Mouse (Mus musculus) midbrain, embryonic 11.5 days (tissue): ENCODE measurements around the gene Prkg1. TPM values are rescaled to one million over a fixed set of nuclear protein-coding genes. Genes with fewer than 3 reads are reported as not detected.
A peak's percentile ranks its signal among the peaks of the same experiment; 100 is the strongest.

Source experiments
- ATAC-seq: fragments of 200-750 bp; cut with Nextera tagmentation; 2 replicates; pipeline ENCODE4 v1.8.0; 2017; ENCODE audit warnings: moderate TSS enrichment, moderate library complexity; ENCODE audit not compliant: low FRiP score
- DNase-seq: peaks from one replicate; pipeline ENCODE4 v3.0.0; 2015; ENCODE audit warnings: low spot score; ENCODE audit errors: missing footprints
- H3K27ac ChIP-seq: fragments of 300-500 bp; sonication (generic); 2 replicates; pipeline ENCODE4 v1.5.1; 2014; ENCODE audit warnings: low read depth, low read length
- H3K27me3 ChIP-seq: fragments of 300-500 bp; sonication (generic); 2 replicates; pipeline ENCODE4 v1.6.1; 2014; ENCODE audit warnings: mild to moderate bottlenecking, low read length, moderate library complexity, mixed read lengths; ENCODE audit not compliant: control insufficient read depth, insufficient read depth
- H3K36me3 ChIP-seq: fragments of 300-500 bp; sonication (generic); 2 replicates; pipeline ENCODE4 v1.6.1; 2014; ENCODE audit warnings: mild to moderate bottlenecking, low read length, moderate library complexity, mixed read lengths; ENCODE audit not compliant: control insufficient read depth, insufficient read depth
- H3K4me1 ChIP-seq: fragments of 300-500 bp; sonication (generic); 2 replicates; pipeline ENCODE4 v1.6.1; 2014; ENCODE audit warnings: low read length; ENCODE audit not compliant: control insufficient read depth, insufficient read depth
- H3K4me2 ChIP-seq: fragments of 300-500 bp; sonication (generic); 2 replicates; pipeline ENCODE4 v1.6.1; 2014; ENCODE audit warnings: mild to moderate bottlenecking, moderate library complexity
- H3K4me3 ChIP-seq: fragments of 300-500 bp; sonication (generic); 2 replicates; pipeline ENCODE4 v1.5.1; 2014; ENCODE audit warnings: low read depth, low read length
- H3K9ac ChIP-seq: fragments of 300-500 bp; sonication (generic); 2 replicates; pipeline ENCODE4 v1.6.1; 2014; ENCODE audit warnings: low read length
- H3K9me3 ChIP-seq: fragments of 300-500 bp; sonication (generic); 2 replicates; pipeline ENCODE4 v1.6.1; 2016; ENCODE audit warnings: low read length; ENCODE audit not compliant: control insufficient read depth
- WGBS: fragments of 180-500 bp; shearing (Covaris S2); extraction: QIAGEN DNeasy Blood & Tissue Kit; methylation state at CpG from one replicate; pipeline ENCODE4 v1.1.7; 2014; 5-methylcytosine and 5-hydroxymethylcytosine counted together
- polyA plus RNA-seq: library from polyadenylated mRNA; unstranded; fragments of >200 nt; fragmentation: Nextera tagmentation; extraction: Ambion mirVana; gene quantifications from 2 replicates; pipeline ENCODE4 v1.2.1, GENCODE M21; 2014

Prkg1 gene
- polyA plus RNA-seq, 1 experiment from 2014 or later: 4.9 TPM

DNA sequence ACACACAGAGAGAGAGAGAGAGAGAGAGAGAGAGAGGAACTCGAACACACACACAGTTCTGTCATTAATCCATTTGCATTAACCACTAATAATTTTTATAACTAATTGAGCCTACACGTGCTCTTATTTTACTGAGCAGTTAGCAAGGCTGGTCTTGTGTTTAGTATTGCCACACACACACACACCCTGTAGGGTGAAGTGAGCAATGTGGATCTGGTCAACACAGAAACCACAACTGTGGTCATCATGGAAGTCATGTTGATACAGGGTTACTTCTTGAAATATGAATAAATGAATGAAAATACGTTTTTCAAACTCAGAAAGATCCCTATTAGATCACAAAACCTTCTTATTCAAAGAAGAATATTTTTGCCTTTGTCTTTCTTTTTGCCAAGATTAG is 554.0 kb downstream of the Prkg1 start:
- Histone ChIP-seq H3K27me3 (no peaks in the 10 kb centered on the region), H3K36me3 (no peaks in the 10 kb centered on the region), H3K4me3 (no peak overlapping the region), H3K9ac (no peak overlapping the region), H3K27ac (no peak overlapping the region), H3K4me1 (no peaks in the 10 kb centered on the region), H3K9me3 (no peaks in the 10 kb centered on the region), H3K4me2 (no peak overlapping the region)
- 78% methylated on average over 3 of the region's 3 CpGs for WGBS
- ATAC-seq (no peak), DNase-seq (no peak)

GRCm38 (mm10) chr19:31210449-31210848 is 554.4 kb downstream of the Prkg1 start:
- Histone ChIP-seq H3K27me3 (no peaks in the 10 kb centered on the region), H3K4me3 (no peak overlapping the region), H3K4me2 (no peak overlapping the region), H3K36me3 (no peaks in the 10 kb centered on the region), H3K27ac (no peak overlapping the region), H3K9ac (no peak overlapping the region), H3K4me1 (no peaks in the 10 kb centered on the region), H3K9me3 (no peaks in the 10 kb centered on the region)
- 81% methylated on average over 2 of the region's 2 CpGs for WGBS
- no peak for ATAC-seq
- DNase-seq: peak; percentile 35

- Histone ChIP-seq H3K9me3 (no peaks in the 10 kb centered on the region), H3K27ac (no peak overlapping the region; the same call in 1 of the 2 replicates), H3K9ac (no peak overlapping the region), H3K4me2 (no peak overlapping the region), H3K27me3 (no peaks in the 10 kb centered on the region), H3K36me3 (no peaks in the 10 kb centered on the region), H3K4me3 (no peak overlapping the region), H3K4me1 (peaks cover 16% of the 10 kb centered on the region)
- 54% methylated on average over 5 of the region's 5 CpGs for WGBS
- ATAC-seq (no peak), DNase-seq (no peak)
Measured at GRCm38 (mm10) chr19:31199583-31199982, 565.2 kb downstream of the Prkg1 start.

DNA sequence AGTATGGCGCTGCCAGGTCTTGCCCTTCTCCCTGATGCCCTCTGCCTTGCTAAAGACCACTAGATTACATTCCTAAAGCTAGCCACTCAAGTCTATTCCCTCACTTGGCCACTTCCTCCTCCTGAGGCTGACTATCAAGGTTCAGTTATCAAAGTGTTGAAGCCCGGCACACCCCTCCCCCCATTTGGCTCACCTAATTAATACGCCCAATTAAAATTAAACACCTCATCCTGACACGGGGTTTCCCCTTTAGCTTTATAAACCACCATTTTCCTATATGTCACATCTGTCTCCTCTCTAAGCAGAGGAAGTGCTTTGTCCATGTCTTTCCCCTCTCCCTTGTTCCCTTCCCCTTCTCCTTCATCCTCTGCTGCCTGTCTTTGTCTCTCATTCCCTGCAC is 566.4 kb downstream of the Prkg1 start:
- Histone ChIP-seq H3K4me1 (peaks cover 16% of the 10 kb centered on the region), H3K4me2 (no peak overlapping the region), H3K9me3 (no peaks in the 10 kb centered on the region), H3K9ac (no peak overlapping the region), H3K27me3 (no peaks in the 10 kb centered on the region), H3K4me3 (no peak overlapping the region), H3K27ac (no peak overlapping the region), H3K36me3 (no peaks in the 10 kb centered on the region)
- 81% methylated on average over 4 of the region's 4 CpGs for WGBS
- no peak for DNase-seq
- ATAC-seq: no peak

GRCm38 (mm10) chr19:31197076-31197475 is 567.8 kb downstream of the Prkg1 start:
- ATAC-seq (no peak), DNase-seq (no peak)
- 86% methylated on average over 6 of the region's 6 CpGs for WGBS
- Histone ChIP-seq H3K9ac (no peak overlapping the region), H3K27me3 (no peaks in the 10 kb centered on the region), H3K4me1 (peaks cover 16% of the 10 kb centered on the region), H3K36me3 (no peaks in the 10 kb centered on the region), H3K4me2 (no peak overlapping the region), H3K27ac (no peak overlapping the region), H3K9me3 (no peaks in the 10 kb centered on the region), H3K4me3 (no peak overlapping the region)

- Histone ChIP-seq H3K4me3 (no peak overlapping the region), H3K9ac (no peak overlapping the region), H3K27me3 (no peaks in the 10 kb centered on the region), H3K27ac (no peak overlapping the region), H3K36me3 (no peaks in the 10 kb centered on the region), H3K4me1 (no peaks in the 10 kb centered on the region), H3K9me3 (no peaks in the 10 kb centered on the region), H3K4me2 (no peak overlapping the region)
- DNase-seq: no peak
- ATAC-seq: no peak
- WGBS: 84% methylated on average over 6 of the region's 6 CpGs
Measured at GRCm38 (mm10) chr19:31188559-31189218, 576.1 kb downstream of the Prkg1 start.

DNA sequence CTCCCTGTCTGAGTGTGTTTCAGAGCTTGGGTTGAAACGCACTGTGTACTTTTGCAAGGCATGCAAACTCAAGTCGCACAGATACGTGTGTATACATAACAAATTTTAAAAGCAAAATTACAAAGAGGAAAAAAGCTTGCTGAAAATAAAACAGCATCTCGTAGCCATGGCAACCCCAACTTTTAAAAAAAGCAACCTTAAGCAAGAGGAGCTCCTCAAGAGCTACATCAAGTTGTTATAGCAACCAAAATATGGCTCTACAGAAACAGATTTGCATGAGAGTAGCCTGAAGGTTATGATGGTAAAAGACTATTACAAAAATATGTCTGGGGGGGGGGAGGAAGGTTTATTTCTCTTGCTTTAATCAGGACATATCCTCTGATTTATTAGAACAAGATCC is 584.1 kb downstream of the Prkg1 start:
- WGBS: 90% methylated on average over 4 of the region's 4 CpGs
- no peak overlapping the region for H3K4me2 ChIP-seq
- no peaks in the 10 kb centered on the region for H3K36me3 ChIP-seq
- H3K27me3 ChIP-seq: no peaks in the 10 kb centered on the region
- no peak overlapping the region for H3K4me3 ChIP-seq
- ATAC-seq (no peak), DNase-seq (no peak)
- H3K4me1 ChIP-seq: no peaks in the 10 kb centered on the region
- no peaks in the 10 kb centered on the region for H3K9me3 ChIP-seq
- no peak overlapping the region for H3K9ac ChIP-seq
- no peak overlapping the region for H3K27ac ChIP-seq

DNA sequence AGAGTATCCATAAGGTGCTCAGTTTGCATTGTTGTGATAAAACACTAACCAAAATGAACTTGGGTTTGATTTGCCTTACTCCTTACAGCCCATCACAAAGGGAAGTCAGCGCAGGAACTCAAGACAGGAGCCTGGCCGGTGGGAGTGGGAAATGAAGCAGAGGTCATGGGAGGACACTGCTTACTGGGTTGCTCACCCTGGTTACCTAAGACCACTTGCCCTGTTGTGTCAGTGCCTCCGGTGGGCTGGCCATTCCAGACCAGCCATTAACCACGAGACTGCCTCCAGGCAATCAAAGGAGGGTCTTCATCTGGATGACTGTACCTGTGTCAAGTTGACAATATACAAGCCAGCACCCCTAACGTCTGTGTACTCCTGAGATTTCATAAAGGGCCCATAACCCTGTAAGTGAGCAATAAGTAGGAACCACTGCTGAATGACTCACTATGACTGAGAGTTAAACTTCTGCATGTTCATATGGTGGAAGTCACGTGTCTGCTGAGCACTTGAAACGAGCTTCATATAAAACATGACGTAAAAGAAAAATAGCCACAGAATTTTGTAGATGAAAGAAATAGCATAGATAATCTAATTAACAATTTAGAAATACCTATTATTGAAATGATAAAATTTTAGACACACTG is 587.4 kb downstream of the Prkg1 start:
- Histone ChIP-seq H3K36me3 (no peaks in the 10 kb centered on the region), H3K9ac (no peak overlapping the region), H3K27ac (no peak overlapping the region), H3K4me3 (no peak overlapping the region), H3K9me3 (no peaks in the 10 kb centered on the region), H3K4me2 (no peak overlapping the region), H3K27me3 (no peaks in the 10 kb centered on the region), H3K4me1 (no peaks in the 10 kb centered on the region)
- 86% methylated on average over 8 of the region's 8 CpGs for WGBS
- ATAC-seq (no peak), DNase-seq (no peak)

- H3K9me3 ChIP-seq: no peaks in the 10 kb centered on the region
- H3K4me1 ChIP-seq: no peaks in the 10 kb centered on the region
- ATAC-seq: no peak
- no peak overlapping the region for H3K4me3 ChIP-seq
- H3K27me3 ChIP-seq: no peaks in the 10 kb centered on the region
- no peaks in the 10 kb centered on the region for H3K36me3 ChIP-seq
- H3K4me2 ChIP-seq: no peak overlapping the region
- WGBS: 71% methylated on average over 1 of the region's 1 CpGs
- H3K27ac ChIP-seq: no peak overlapping the region
- DNase-seq: no peak
- H3K9ac ChIP-seq: no peak overlapping the region
Measured at GRCm38 (mm10) chr19:31170985-31171384, 593.8 kb downstream of the Prkg1 start.
